Mouse (Mus musculus) lung, adult 2 months (tissue): ENCODE measurements around the gene Sart1.

Experiments
- CTCF ChIP-seq: fragments of 200-500 bp; IDR thresholded peaks from 2 replicates; pipeline ENCODE4 v1.5.1; 2011; ENCODE audit warnings: mild to moderate bottlenecking, low read length, control low read depth; ENCODE audit not compliant: insufficient read depth
- POLR2A ChIP-seq: fragments of 200-500 bp; IDR thresholded peaks from 2 replicates; pipeline ENCODE4 v1.6.1; 2011; ENCODE audit warnings: low read depth, mild to moderate bottlenecking, control low read depth, low read length, borderline replicate concordance; ENCODE audit errors: extremely low read depth

- TF ChIP-seq POLR2A = no peak
- no peak for TF ChIP-seq CTCF
Observed at GRCm38 (mm10) chr19:5345297-5346131, 43.0 kb downstream of the Sart1 start.
